Mouse (Mus musculus): ENCODE measurements around the gene Tmc4. TPM values are rescaled to one million over a fixed set of nuclear protein-coding genes. Genes with fewer than 3 reads are reported as not detected.
"Not testable (repeated sequence)": the region's sequence is repeated elsewhere in the genome, so short reads cannot be mapped to it uniquely, and the experiment has no call there.

Gene Tmc4
- polyA plus RNA-seq, 1 experiment from 2014 or later = 2.1 TPM

- 72% methylated on average over 4 of the region's 4 CpGs for WGBS
- no peak for ATAC-seq (replicated peaks; ENCODE audit: low FRiP score)
- H3K36me3 ChIP-seq (ENCODE audit: control insufficient read depth, insufficient read depth, low read length) = peaks cover 2% of the 10 kb centered on the region; the same call in 1 of the 2 replicates
- no peak overlapping the region for H3K4me2 ChIP-seq (ENCODE audit: low read depth, low read length, severe bottlenecking)
- H3K9me3 ChIP-seq (ENCODE audit: control insufficient read depth, low read length) = no peaks in the 10 kb centered on the region
- DNase-seq (ENCODE audit: low spot score) = peak; percentile 48
- no peak overlapping the region for H3K27ac ChIP-seq (ENCODE audit: low read depth, low read length)
- H3K4me3 ChIP-seq (ENCODE audit: low read depth, low read length) = no peak overlapping the region
- no peaks in the 10 kb centered on the region for H3K27me3 ChIP-seq (ENCODE audit: control insufficient read depth, insufficient read depth, low read length)
- peaks cover 3% of the 10 kb centered on the region; the same call in 1 of the 2 replicates for H3K4me1 ChIP-seq (replicated peaks; ENCODE audit: control insufficient read depth, insufficient read depth, low read length)
- no peak overlapping the region for H3K9ac ChIP-seq (ENCODE audit: low read length)
These were observed 29.7 kb upstream of the Tmc4 start for GRCm38 (mm10) chr7:3707027-3707426.

GRCm38 (mm10) chr7:3706343-3706934, 29.1 kb upstream of the Tmc4 start:
- Histone ChIP-seq H3K4me1 (replicated peaks; ENCODE audit: control insufficient read depth, insufficient read depth, low read length) (peaks cover 3% of the 10 kb centered on the region; the same call in 1 of the 2 replicates), H3K9ac (ENCODE audit: low read length) (peak overlapping the region; percentile 88), H3K9me3 (ENCODE audit: control insufficient read depth, low read length) (no peaks in the 10 kb centered on the region), H3K27ac (ENCODE audit: low read depth, low read length) (no peak overlapping the region), H3K36me3 (ENCODE audit: control insufficient read depth, insufficient read depth, low read length) (peaks cover 2% of the 10 kb centered on the region; the same call in 1 of the 2 replicates), H3K27me3 (ENCODE audit: control insufficient read depth, insufficient read depth, low read length) (no peaks in the 10 kb centered on the region), H3K4me2 (ENCODE audit: low read depth, low read length, severe bottlenecking) (peak overlapping the region; percentile 78), H3K4me3 (ENCODE audit: low read depth, low read length) (peak overlapping the region; percentile 92)
- no peak for ATAC-seq (replicated peaks; ENCODE audit: low FRiP score)
- peak; percentile 48 for DNase-seq (ENCODE audit: low spot score)
- 69% methylated on average over 11 of the region's 11 CpGs for WGBS

GRCm38 (mm10) chr7:3705911-3706310, 28.6 kb upstream of the Tmc4 start:
- Histone ChIP-seq H3K4me1 (replicated peaks; ENCODE audit: control insufficient read depth, insufficient read depth, low read length) (peaks cover 3% of the 10 kb centered on the region; the same call in 1 of the 2 replicates), H3K36me3 (ENCODE audit: control insufficient read depth, insufficient read depth, low read length) (peaks cover 2% of the 10 kb centered on the region; the same call in 1 of the 2 replicates), H3K9ac (ENCODE audit: low read length) (peak overlapping the region; percentile 88), H3K27ac (ENCODE audit: low read depth, low read length) (0 out of 2 replicates have a peak overlapping the region, but pooled peaks have one; percentile 7), H3K4me3 (ENCODE audit: low read depth, low read length) (peak overlapping the region; percentile 92), H3K9me3 (ENCODE audit: control insufficient read depth, low read length) (no peaks in the 10 kb centered on the region), H3K27me3 (ENCODE audit: control insufficient read depth, insufficient read depth, low read length) (no peaks in the 10 kb centered on the region), H3K4me2 (ENCODE audit: low read depth, low read length, severe bottlenecking) (peak overlapping the region; percentile 78)
- WGBS = 34% methylated on average over 6 of the region's 6 CpGs
- ATAC-seq (replicated peaks; ENCODE audit: low FRiP score) (no peak), DNase-seq (ENCODE audit: low spot score) (peak; percentile 52)

DNA sequence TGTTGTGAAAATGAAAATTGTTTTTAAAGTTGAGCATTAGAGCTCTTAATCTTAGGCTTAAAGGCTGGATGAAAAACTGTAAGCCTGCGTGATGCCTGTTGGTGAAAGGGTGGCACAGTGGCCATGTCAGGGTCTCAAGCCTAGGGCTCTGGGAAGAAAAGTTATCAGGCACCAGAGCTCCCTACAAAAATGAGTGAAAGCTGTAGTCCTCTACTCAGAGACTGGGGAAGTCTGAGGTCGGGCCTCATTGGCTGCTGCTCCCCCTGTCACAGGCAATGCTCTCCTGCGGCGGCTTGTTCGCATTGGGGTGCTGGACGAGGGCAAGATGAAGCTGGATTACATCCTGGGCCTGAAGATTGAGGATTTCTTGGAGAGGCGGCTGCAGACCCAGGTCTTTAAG, 28.1 kb upstream of the Tmc4 start:
- H3K4me1 ChIP-seq (replicated peaks; ENCODE audit: control insufficient read depth, insufficient read depth, low read length); H3K9me3 ChIP-seq (ENCODE audit: control insufficient read depth, low read length); ATAC-seq (replicated peaks; ENCODE audit: low FRiP score); H3K36me3 ChIP-seq (ENCODE audit: control insufficient read depth, insufficient read depth, low read length); H3K27me3 ChIP-seq (ENCODE audit: control insufficient read depth, insufficient read depth, low read length): not testable (repeated sequence)
- 2% methylated on average over 6 of the region's 7 CpGs for WGBS
- H3K27ac ChIP-seq (ENCODE audit: low read depth, low read length) = peak overlapping the region; percentile 7; the same call in 1 of the 2 replicates
- H3K4me3 ChIP-seq (ENCODE audit: low read depth, low read length) = peak overlapping the region; percentile 92
- peak; percentile 50 for DNase-seq (ENCODE audit: low spot score)
- peak overlapping the region; percentile 88 for H3K9ac ChIP-seq (ENCODE audit: low read length)
- H3K4me2 ChIP-seq (ENCODE audit: low read depth, low read length, severe bottlenecking) = peak overlapping the region; percentile 78

DNA sequence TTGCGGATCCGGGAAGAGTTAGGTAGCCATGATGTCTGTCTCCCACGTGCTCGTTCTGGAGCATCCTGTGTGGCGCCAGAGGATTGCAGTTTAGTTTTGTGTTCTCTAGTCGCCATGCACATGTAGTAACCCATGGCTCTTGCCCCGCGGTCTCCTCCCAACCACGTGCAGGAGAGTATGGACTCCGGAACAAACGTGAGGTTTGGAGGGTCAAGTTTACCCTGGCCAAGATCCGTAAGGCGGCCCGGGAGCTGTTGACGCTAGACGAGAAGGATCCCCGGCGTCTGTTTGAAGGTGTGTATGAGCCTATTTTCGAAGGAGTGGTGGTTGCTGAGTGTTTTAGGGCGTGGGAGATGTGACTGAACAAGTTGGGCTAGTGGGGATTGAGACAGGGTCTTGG, 27.1 kb upstream of the Tmc4 start:
- WGBS = under 1% methylated on average over 20 of the region's 20 CpGs
- peak overlapping the region; percentile 92 for H3K4me3 ChIP-seq (ENCODE audit: low read depth, low read length)
- H3K9me3 ChIP-seq (ENCODE audit: control insufficient read depth, low read length) = no peaks in the 10 kb centered on the region
- H3K4me1 ChIP-seq (replicated peaks; ENCODE audit: control insufficient read depth, insufficient read depth, low read length) = peaks cover 3% of the 10 kb centered on the region; the same call in 1 of the 2 replicates
- peak overlapping the region; percentile 88 for H3K9ac ChIP-seq (ENCODE audit: low read length)
- DNase-seq (ENCODE audit: low spot score) = no peak
- ATAC-seq (replicated peaks; ENCODE audit: low FRiP score) = peak; percentile 21
- H3K4me2 ChIP-seq (ENCODE audit: low read depth, low read length, severe bottlenecking) = peak overlapping the region; percentile 78
- peak overlapping the region; percentile 66 for H3K27ac ChIP-seq (ENCODE audit: low read depth, low read length)
- no peaks in the 10 kb centered on the region for H3K27me3 ChIP-seq (ENCODE audit: control insufficient read depth, insufficient read depth, low read length)
- peaks cover 2% of the 10 kb centered on the region; the same call in 1 of the 2 replicates for H3K36me3 ChIP-seq (ENCODE audit: control insufficient read depth, insufficient read depth, low read length)

- 1% methylated on average over 42 of the region's 42 CpGs for WGBS
- H3K36me3 ChIP-seq (ENCODE audit: control insufficient read depth, insufficient read depth, low read length) = peaks cover 2% of the 10 kb centered on the region; the same call in 1 of the 2 replicates
- no peaks in the 10 kb centered on the region for H3K9me3 ChIP-seq (ENCODE audit: control insufficient read depth, low read length)
- peak within 1 kb of the TSS; percentile 66 for H3K27ac ChIP-seq (ENCODE audit: low read depth, low read length)
- peaks cover 3% of the 10 kb centered on the region; the same call in 1 of the 2 replicates for H3K4me1 ChIP-seq (replicated peaks; ENCODE audit: control insufficient read depth, insufficient read depth, low read length)
- H3K9ac ChIP-seq (ENCODE audit: low read length) = peak within 1 kb of the TSS; percentile 88
- ATAC-seq (replicated peaks; ENCODE audit: low FRiP score) (peak; percentile 95), DNase-seq (ENCODE audit: low spot score) (peak; percentile 98)
- H3K27me3 ChIP-seq (ENCODE audit: control insufficient read depth, insufficient read depth, low read length) = no peaks in the 10 kb centered on the region
- peak within 1 kb of the TSS; percentile 92 for H3K4me3 ChIP-seq (ENCODE audit: low read depth, low read length)
- H3K4me2 ChIP-seq (ENCODE audit: low read depth, low read length, severe bottlenecking) = peak within 1 kb of the TSS; percentile 78
These were observed 26.6 kb upstream of the Tmc4 start, which contains the start of gene Rps9 for GRCm38 (mm10) chr7:3703879-3704441. Gene Rps9, plus strand, starts transcription at chr7:3703993.

- peak overlapping the region; percentile 92 for H3K4me3 ChIP-seq (ENCODE audit: low read depth, low read length)
- ATAC-seq (replicated peaks; ENCODE audit: low FRiP score) (peak; percentile 54), DNase-seq (ENCODE audit: low spot score) (no peak)
- H3K9ac ChIP-seq (ENCODE audit: low read length) = peak overlapping the region; percentile 88
- peaks cover 3% of the 10 kb centered on the region; the same call in 1 of the 2 replicates for H3K4me1 ChIP-seq (replicated peaks; ENCODE audit: control insufficient read depth, insufficient read depth, low read length)
- peaks cover 2% of the 10 kb centered on the region; the same call in 1 of the 2 replicates for H3K36me3 ChIP-seq (ENCODE audit: control insufficient read depth, insufficient read depth, low read length)
- H3K27ac ChIP-seq (ENCODE audit: low read depth, low read length) = peak overlapping the region; percentile 66; the same call in 1 of the 2 replicates
- no peaks in the 10 kb centered on the region for H3K9me3 ChIP-seq (ENCODE audit: control insufficient read depth, low read length)
- 18% methylated on average over 6 of the region's 6 CpGs for WGBS
- no peaks in the 10 kb centered on the region for H3K27me3 ChIP-seq (ENCODE audit: control insufficient read depth, insufficient read depth, low read length)
- peak overlapping the region; percentile 78 for H3K4me2 ChIP-seq (ENCODE audit: low read depth, low read length, severe bottlenecking)
These were observed 26.0 kb upstream of the Tmc4 start for GRCm38 (mm10) chr7:3703148-3703878.

GRCm38 (mm10) chr7:3698471-3698870, 21.1 kb upstream of the Tmc4 start:
- H3K27me3 ChIP-seq (ENCODE audit: control insufficient read depth, insufficient read depth, low read length) = no peaks in the 10 kb centered on the region
- no peaks in the 10 kb centered on the region for H3K9me3 ChIP-seq (ENCODE audit: control insufficient read depth, low read length)
- WGBS = 94% methylated on average over 6 of the region's 6 CpGs
- H3K4me2 ChIP-seq (ENCODE audit: low read depth, low read length, severe bottlenecking) = no peak overlapping the region
- ATAC-seq (replicated peaks; ENCODE audit: low FRiP score) (no peak), DNase-seq (ENCODE audit: low spot score) (no peak)
- H3K4me3 ChIP-seq (ENCODE audit: low read depth, low read length) = no peak overlapping the region
- no peak overlapping the region for H3K27ac ChIP-seq (ENCODE audit: low read depth, low read length)
- H3K4me1 ChIP-seq (replicated peaks; ENCODE audit: control insufficient read depth, insufficient read depth, low read length) = no peaks in the 10 kb centered on the region
- H3K36me3 ChIP-seq (ENCODE audit: control insufficient read depth, insufficient read depth, low read length) = no peaks in the 10 kb centered on the region; the same call in 1 of the 2 replicates
- no peak overlapping the region for H3K9ac ChIP-seq (ENCODE audit: low read length)

All from forebrain, embryonic 11.5 days (tissue).